Mouse (Mus musculus): ENCODE measurements around the gene D11Wsu47e. TPM values are rescaled to one million over a fixed set of nuclear protein-coding genes. Genes with fewer than 3 reads are reported as not detected.

D11Wsu47e gene
- polyA plus RNA-seq, 1 experiment from 2014 or later: 28.8 TPM

- Histone ChIP-seq H3K4me1 (ENCODE audit: control insufficient read depth, insufficient read depth, low read length) (no peaks in the 10 kb centered on the region), H3K36me3 (ENCODE audit: control insufficient read depth, insufficient read depth, low read length) (peaks cover 34% of the 10 kb centered on the region), H3K27ac (replicated peaks; ENCODE audit: low read depth, low read length) (no peak overlapping the region), H3K27me3 (ENCODE audit: control insufficient read depth, insufficient read depth, low read length) (no peaks in the 10 kb centered on the region), H3K9me3 (ENCODE audit: control insufficient read depth, low read length) (no peaks in the 10 kb centered on the region), H3K4me2 (ENCODE audit: low read length) (no peak overlapping the region), H3K4me3 (replicated peaks; ENCODE audit: low read depth, low read length) (no peak overlapping the region), H3K9ac (replicated peaks; ENCODE audit: low read length) (no peak overlapping the region)
- ATAC-seq (ENCODE audit: low FRiP score, low TSS enrichment) (no peak), DNase-seq (no peak)
- WGBS: 91% methylated on average over 3 of the region's 3 CpGs
These were observed 46.7 kb downstream of the D11Wsu47e start for GRCm38 (mm10) chr11:113730879-113731278.

GRCm38 (mm10) chr11:113731945-113732612 lies 47.9 kb downstream of the D11Wsu47e start:
- Histone ChIP-seq H3K9me3 (ENCODE audit: control insufficient read depth, low read length) (no peaks in the 10 kb centered on the region), H3K4me2 (ENCODE audit: low read length) (no peak overlapping the region), H3K9ac (replicated peaks; ENCODE audit: low read length) (no peak overlapping the region), H3K36me3 (ENCODE audit: control insufficient read depth, insufficient read depth, low read length) (peaks cover 26% of the 10 kb centered on the region), H3K27ac (replicated peaks; ENCODE audit: low read depth, low read length) (no peak overlapping the region), H3K4me3 (replicated peaks; ENCODE audit: low read depth, low read length) (no peak overlapping the region), H3K27me3 (ENCODE audit: control insufficient read depth, insufficient read depth, low read length) (no peaks in the 10 kb centered on the region), H3K4me1 (ENCODE audit: control insufficient read depth, insufficient read depth, low read length) (no peaks in the 10 kb centered on the region)
- DNase-seq: no peak
- ATAC-seq (ENCODE audit: low FRiP score, low TSS enrichment): no peak
- WGBS: 92% methylated on average over 10 of the region's 10 CpGs

- Histone ChIP-seq H3K9me3 (ENCODE audit: control insufficient read depth, low read length) (no peaks in the 10 kb centered on the region), H3K27me3 (ENCODE audit: control insufficient read depth, insufficient read depth, low read length) (no peaks in the 10 kb centered on the region), H3K9ac (replicated peaks; ENCODE audit: low read length) (no peak overlapping the region), H3K4me3 (replicated peaks; ENCODE audit: low read depth, low read length) (no peak overlapping the region), H3K27ac (replicated peaks; ENCODE audit: low read depth, low read length) (no peak overlapping the region), H3K4me2 (ENCODE audit: low read length) (no peak overlapping the region), H3K36me3 (ENCODE audit: control insufficient read depth, insufficient read depth, low read length) (peaks cover 9% of the 10 kb centered on the region), H3K4me1 (ENCODE audit: control insufficient read depth, insufficient read depth, low read length) (no peaks in the 10 kb centered on the region)
- no peak for ATAC-seq (ENCODE audit: low FRiP score, low TSS enrichment)
- no peak for DNase-seq
- WGBS: 66% methylated on average over 6 of the region's 6 CpGs
These were observed 49.6 kb downstream of the D11Wsu47e start for GRCm38 (mm10) chr11:113733631-113734364.

- no peak for DNase-seq
- Histone ChIP-seq H3K4me2 (ENCODE audit: low read length) (no peak overlapping the region), H3K36me3 (ENCODE audit: control insufficient read depth, insufficient read depth, low read length) (no peaks in the 10 kb centered on the region), H3K9me3 (ENCODE audit: control insufficient read depth, low read length) (no peaks in the 10 kb centered on the region), H3K27me3 (ENCODE audit: control insufficient read depth, insufficient read depth, low read length) (no peaks in the 10 kb centered on the region), H3K4me1 (ENCODE audit: control insufficient read depth, insufficient read depth, low read length) (peaks cover 5% of the 10 kb centered on the region; the same call in 1 of the 2 replicates), H3K4me3 (replicated peaks; ENCODE audit: low read depth, low read length) (no peak overlapping the region), H3K27ac (replicated peaks; ENCODE audit: low read depth, low read length) (no peak overlapping the region), H3K9ac (replicated peaks; ENCODE audit: low read length) (no peak overlapping the region)
- 84% methylated on average over 6 of the region's 6 CpGs for WGBS
- ATAC-seq (ENCODE audit: low FRiP score, low TSS enrichment): no peak
These were observed 50.9 kb downstream of the D11Wsu47e start for GRCm38 (mm10) chr11:113735151-113735550.

GRCm38 (mm10) chr11:113736848-113737552 lies 52.8 kb downstream of the D11Wsu47e start:
- WGBS: 81% methylated on average over 11 of the region's 11 CpGs
- peaks cover 5% of the 10 kb centered on the region; the same call in 1 of the 2 replicates for H3K4me1 ChIP-seq (ENCODE audit: control insufficient read depth, insufficient read depth, low read length)

GRCm38 (mm10) chr11:113737553-113737854 lies 53.3 kb downstream of the D11Wsu47e start:
- DNase-seq: no peak
- Histone ChIP-seq H3K9ac (replicated peaks; ENCODE audit: low read length) (no peak overlapping the region), H3K4me1 (ENCODE audit: control insufficient read depth, insufficient read depth, low read length) (peaks cover 5% of the 10 kb centered on the region; the same call in 1 of the 2 replicates), H3K36me3 (ENCODE audit: control insufficient read depth, insufficient read depth, low read length) (no peaks in the 10 kb centered on the region), H3K27me3 (ENCODE audit: control insufficient read depth, insufficient read depth, low read length) (no peaks in the 10 kb centered on the region), H3K4me2 (ENCODE audit: low read length) (no peak overlapping the region), H3K9me3 (ENCODE audit: control insufficient read depth, low read length) (no peaks in the 10 kb centered on the region), H3K27ac (replicated peaks; ENCODE audit: low read depth, low read length) (no peak overlapping the region), H3K4me3 (replicated peaks; ENCODE audit: low read depth, low read length) (no peak overlapping the region)
- ATAC-seq (ENCODE audit: low FRiP score, low TSS enrichment): no peak
- WGBS: 95% methylated on average over 3 of the region's 3 CpGs

More at GRCm38 (mm10) chr11:113736848-113737552, 52.8 kb downstream of the D11Wsu47e start:
- Histone ChIP-seq H3K27ac (replicated peaks; ENCODE audit: low read depth, low read length) (no peak overlapping the region), H3K36me3 (ENCODE audit: control insufficient read depth, insufficient read depth, low read length) (no peaks in the 10 kb centered on the region), H3K9me3 (ENCODE audit: control insufficient read depth, low read length) (no peaks in the 10 kb centered on the region), H3K9ac (replicated peaks; ENCODE audit: low read length) (no peak overlapping the region), H3K4me2 (ENCODE audit: low read length) (no peak overlapping the region), H3K27me3 (ENCODE audit: control insufficient read depth, insufficient read depth, low read length) (no peaks in the 10 kb centered on the region), H3K4me3 (replicated peaks; ENCODE audit: low read depth, low read length) (no peak overlapping the region)
- DNase-seq: no peak
- no peak for ATAC-seq (ENCODE audit: low FRiP score, low TSS enrichment)

GRCm38 (mm10) chr11:113737912-113738311 lies 53.7 kb downstream of the D11Wsu47e start:
- Histone ChIP-seq H3K4me2 (ENCODE audit: low read length) (no peak overlapping the region), H3K9me3 (ENCODE audit: control insufficient read depth, low read length) (no peaks in the 10 kb centered on the region), H3K4me3 (replicated peaks; ENCODE audit: low read depth, low read length) (no peak overlapping the region), H3K27me3 (ENCODE audit: control insufficient read depth, insufficient read depth, low read length) (no peaks in the 10 kb centered on the region), H3K27ac (replicated peaks; ENCODE audit: low read depth, low read length) (no peak overlapping the region), H3K4me1 (ENCODE audit: control insufficient read depth, insufficient read depth, low read length) (peaks cover 5% of the 10 kb centered on the region; the same call in 1 of the 2 replicates), H3K9ac (replicated peaks; ENCODE audit: low read length) (no peak overlapping the region), H3K36me3 (ENCODE audit: control insufficient read depth, insufficient read depth, low read length) (no peaks in the 10 kb centered on the region)
- WGBS: 79% methylated on average over 8 of the region's 8 CpGs
- ATAC-seq (ENCODE audit: low FRiP score, low TSS enrichment) (no peak), DNase-seq (no peak)

- Histone ChIP-seq H3K9ac (replicated peaks; ENCODE audit: low read length) (no peak overlapping the region), H3K27me3 (ENCODE audit: control insufficient read depth, insufficient read depth, low read length) (no peaks in the 10 kb centered on the region), H3K9me3 (ENCODE audit: control insufficient read depth, low read length) (no peaks in the 10 kb centered on the region), H3K4me3 (replicated peaks; ENCODE audit: low read depth, low read length) (no peak overlapping the region), H3K4me1 (ENCODE audit: control insufficient read depth, insufficient read depth, low read length) (peaks cover 5% of the 10 kb centered on the region; the same call in 1 of the 2 replicates), H3K36me3 (ENCODE audit: control insufficient read depth, insufficient read depth, low read length) (no peaks in the 10 kb centered on the region), H3K27ac (replicated peaks; ENCODE audit: low read depth, low read length) (no peak overlapping the region), H3K4me2 (ENCODE audit: low read length) (no peak overlapping the region)
- 86% methylated on average over 8 of the region's 8 CpGs for WGBS
- no peak for DNase-seq
- ATAC-seq (ENCODE audit: low FRiP score, low TSS enrichment): no peak
These were observed 55.0 kb downstream of the D11Wsu47e start for GRCm38 (mm10) chr11:113739213-113739612.
